Mouse (Mus musculus) CH12.LX (cell line): Measurements from ENCODE around the gene Pcx. TPM values are rescaled to one million over a fixed set of nuclear protein-coding genes. Genes with fewer than 3 reads are reported as not detected.

Source experiments
- DNase-seq: peaks from one replicate; pipeline ENCODE4 v3.0.0-alpha.2; 2013; ENCODE audit errors: extremely low read depth
- H3K27ac ChIP-seq: 2 replicates; pipeline ENCODE4 v1.5.1; 2012; ENCODE audit warnings: low read depth, mild to moderate bottlenecking, control low read depth, moderate library complexity; ENCODE audit not compliant: insufficient read depth
- H3K27me3 ChIP-seq: replicated peaks from 2 replicates; pipeline ENCODE3; 2012; ENCODE audit warnings: inconsistent platforms
- H3K36me3 ChIP-seq, 2 experiments: replicated peaks in 1 of 2; 2 replicates each; pipeline versions ENCODE3 to v1.6.1; 2012; ENCODE audit warnings: inconsistent platforms in 1 of 2, low read length in 1 of 2, mild to moderate bottlenecking in 1 of 2, mixed read lengths in 1 of 2, moderate library complexity in 1 of 2; ENCODE audit not compliant: control insufficient read depth in 1 of 2, insufficient read depth in 1 of 2
- H3K4me1 ChIP-seq, 2 experiments: 2 replicates each; pipeline ENCODE4 v1.6.1; 2012; ENCODE audit warnings: inconsistent platforms in 1 of 2, moderate library complexity in 1 of 2; ENCODE audit not compliant: insufficient read depth in 2 of 2, control insufficient read depth in 1 of 2
- H3K4me2 ChIP-seq: 2 replicates; pipeline ENCODE4 v1.6.1; 2012; ENCODE audit warnings: low read depth, mild to moderate bottlenecking, control low read depth; ENCODE audit not compliant: poor library complexity, insufficient read depth, severe bottlenecking
- H3K4me3 ChIP-seq, 3 experiments: fragments of 150-350 bp in 1 of 3; sonication (generic) in 1 of 3; replicated peaks in 1 of 3; 2 replicates each; pipeline versions ENCODE3 to v1.5.1; 2011 to 2012; ENCODE audit warnings: low read depth in 2 of 3, low read length in 2 of 3, mild to moderate bottlenecking in 2 of 3, moderate library complexity in 2 of 3, control low read depth in 1 of 3, improper control_type of control experiment in 1 of 3, inconsistent platforms in 1 of 3, mixed read lengths in 1 of 3; ENCODE audit not compliant: poor library complexity in 1 of 3
- H3K79me2 ChIP-seq: replicated peaks from 2 replicates; pipeline ENCODE4 v1.6.1; 2012; ENCODE audit warnings: mild to moderate bottlenecking, moderate library complexity; ENCODE audit not compliant: control insufficient read depth, poor library complexity, insufficient read depth, severe bottlenecking; ENCODE audit errors: extremely low read depth
- H3K9ac ChIP-seq: 2 replicates; pipeline ENCODE4 v1.6.1; 2012; ENCODE audit warnings: low read depth, mild to moderate bottlenecking, control low read depth, moderate library complexity; ENCODE audit not compliant: insufficient read depth
- H3K9me3 ChIP-seq: replicated peaks from 2 replicates; pipeline ENCODE3; 2012; ENCODE audit warnings: low read length, inconsistent platforms, mixed read lengths
- BHLHE40 ChIP-seq: IDR thresholded peaks from 2 replicates; pipeline ENCODE4 v1.6.1; 2011; ENCODE audit warnings: mild to moderate bottlenecking, low read depth, low read length, improper control_type of control experiment
- CHD1 ChIP-seq: IDR thresholded peaks from 2 replicates; pipeline ENCODE4 v1.6.1; 2012; ENCODE audit warnings: low read depth, low read length, improper control_type of control experiment, inconsistent platforms
- CTCF ChIP-seq, 2 experiments: IDR thresholded peaks in 1 of 2; conservative IDR thresholded peaks in 1 of 2; 2 replicates each; pipeline ENCODE4 v1.5.1; 2011 to 2012; ENCODE audit warnings: low read depth in 2 of 2, low read length in 2 of 2, improper control_type of control experiment in 1 of 2, inconsistent platforms in 1 of 2, mild to moderate bottlenecking in 1 of 2, moderate library complexity in 1 of 2
- E2F4 ChIP-seq: IDR thresholded peaks from 2 replicates; pipeline ENCODE4 v1.6.1; 2011; ENCODE audit warnings: low read depth, low read length, improper control_type of control experiment; ENCODE audit not compliant: insufficient replicate concordance
- ELF1 ChIP-seq: IDR thresholded peaks from 2 replicates; pipeline ENCODE4 v1.6.1; 2014; ENCODE audit warnings: low read depth, mild to moderate bottlenecking, inconsistent platforms, low read length, improper control_type of control experiment
- EP300 ChIP-seq: IDR thresholded peaks from 2 replicates; pipeline ENCODE4 v1.6.1; 2011; ENCODE audit warnings: low read length, improper control_type of control experiment
- ETS1 ChIP-seq: conservative IDR thresholded peaks from 2 replicates; pipeline ENCODE4 v1.6.1; 2012; ENCODE audit warnings: low read depth, mild to moderate bottlenecking, inconsistent platforms, low read length, improper control_type of control experiment, moderate library complexity
- GABPA ChIP-seq: IDR thresholded peaks from 2 replicates; pipeline ENCODE4 v1.6.1; 2012; ENCODE audit warnings: low read depth, low read length, improper control_type of control experiment, inconsistent platforms; ENCODE audit not compliant: insufficient replicate concordance
- HCFC1 ChIP-seq: IDR thresholded peaks from 2 replicates; pipeline ENCODE4 v1.6.1; 2012; ENCODE audit warnings: low read depth, mild to moderate bottlenecking, inconsistent platforms, low read length, improper control_type of control experiment
- JUN ChIP-seq: IDR thresholded peaks from 2 replicates; pipeline ENCODE4 v1.6.1; 2011; ENCODE audit warnings: low read depth, mild to moderate bottlenecking, low read length, improper control_type of control experiment, moderate library complexity; ENCODE audit not compliant: insufficient read depth
- JUND ChIP-seq: conservative IDR thresholded peaks from 2 replicates; pipeline ENCODE4 v1.6.1; 2011; ENCODE audit warnings: low read depth, low read length, improper control_type of control experiment
- MAZ ChIP-seq: IDR thresholded peaks from 2 replicates; pipeline ENCODE4 v1.6.1; 2012; ENCODE audit warnings: low read depth, mild to moderate bottlenecking, inconsistent platforms, low read length, improper control_type of control experiment, moderate library complexity
- MEF2A ChIP-seq: IDR thresholded peaks from 2 replicates; pipeline ENCODE4 v1.6.1; 2014; ENCODE audit warnings: low read depth, mild to moderate bottlenecking, inconsistent platforms, low read length, improper control_type of control experiment, borderline replicate concordance
- MXI1 ChIP-seq: IDR thresholded peaks from 2 replicates; pipeline ENCODE4 v1.6.1; 2011; ENCODE audit warnings: mild to moderate bottlenecking, low read depth, low read length, improper control_type of control experiment
- MYC ChIP-seq: IDR thresholded peaks from 2 replicates; pipeline ENCODE4 v1.6.1; 2011; ENCODE audit warnings: low read depth, mild to moderate bottlenecking, improper control_type of control experiment, low read length
- PAX5 ChIP-seq: IDR thresholded peaks from 2 replicates; pipeline ENCODE4 v1.6.1; 2012; ENCODE audit warnings: low read length, inconsistent platforms, mixed read lengths
- POLR2A ChIP-seq: IDR thresholded peaks from 2 replicates; pipeline ENCODE4 v1.6.1; 2011; ENCODE audit warnings: low read depth, mild to moderate bottlenecking, improper control_type of control experiment, low read length
- SIN3A ChIP-seq: IDR thresholded peaks from 2 replicates; pipeline ENCODE4 v1.6.1; 2012; ENCODE audit warnings: low read length, improper control_type of control experiment, inconsistent platforms
- SMC3 ChIP-seq: IDR thresholded peaks from 2 replicates; pipeline ENCODE4 v1.6.1; 2011; ENCODE audit warnings: low read depth, low read length, improper control_type of control experiment
- TBP ChIP-seq: conservative IDR thresholded peaks from 2 replicates; pipeline ENCODE4 v1.6.1; 2011; ENCODE audit warnings: low read depth, low read length, improper control_type of control experiment
- ZC3H11A ChIP-seq: IDR thresholded peaks from 2 replicates; pipeline ENCODE4 v1.6.1; 2012; ENCODE audit warnings: low read depth, mild to moderate bottlenecking, inconsistent platforms, low read length, improper control_type of control experiment
- ZMIZ1 ChIP-seq: IDR thresholded peaks from 2 replicates; pipeline ENCODE4 v1.6.1; 2012; ENCODE audit warnings: low read depth, mild to moderate bottlenecking, inconsistent platforms, low read length, improper control_type of control experiment
- ZNF384 ChIP-seq: IDR thresholded peaks from 2 replicates; pipeline ENCODE4 v1.6.1; 2012; ENCODE audit warnings: low read depth, low read length, improper control_type of control experiment, inconsistent platforms
- dilution Hi-C: fragments of 300-500 bp; cut with MboI; formaldehyde crosslinking; loops from 2 replicates; pipeline ENCODE4 v1.14.3; 2020; ENCODE audit warnings: low sequenced_read_pairs; ENCODE audit not compliant: extremely low pct_unique_long_range_greater_than_20kb, extremely low pct_ligation_motif_present
- in situ Hi-C: fragments of 300-500 bp; cut with MboI; formaldehyde crosslinking; loops from 3 replicates; pipeline ENCODE4 v1.14.3; 2019; ENCODE audit warnings: low sequenced_read_pairs, low pct_ligation_motif_present, low pct_unique_long_range_greater_than_20kb, mixed read lengths
- polyA plus RNA-seq: library from polyadenylated mRNA; unstranded; fragments of >175 nt; gene quantifications from 2 replicates; pipeline ENCODE4 v1.2.1, GENCODE M21; 2012; ENCODE audit warnings: low read depth; ENCODE audit not compliant: insufficient read length
- total RNA-seq, 2 experiments: library from RNA; depleted of rRNA; stranded (reverse); fragments of 300-350 nt in 1 of 2; fragments of >200 nt in 1 of 2; gene quantifications; 2 replicates each; pipeline ENCODE4 v1.2.3; 2012 to 2014

The Pcx gene
- total and polyA plus RNA-seq, 3 experiments, result 7.7 to 14.2 (median 10.7) TPM

DNA sequence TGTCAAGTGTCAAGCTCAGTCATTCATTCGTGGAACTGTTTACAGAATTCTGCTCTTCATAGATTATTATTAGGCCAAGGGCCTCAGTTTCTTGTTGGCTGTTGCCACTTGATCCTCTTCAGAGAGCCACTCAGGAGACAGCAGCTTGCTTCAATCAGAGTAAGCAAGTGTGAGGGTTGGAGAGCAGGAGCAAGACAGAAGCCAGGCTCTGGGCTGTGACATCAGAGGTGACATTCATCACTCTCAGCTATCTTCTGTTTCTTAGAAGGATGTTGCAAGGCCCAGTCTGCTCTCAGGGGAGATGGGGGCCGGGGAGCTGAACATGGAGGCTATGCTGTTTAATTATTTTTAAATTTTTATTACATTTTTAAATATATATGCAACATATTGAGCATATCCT, 7.6 kb upstream of the Pcx start:
- H3K4me1 ChIP-seq, result peaks cover 0 to 12% of the 10 kb centered on the region in 2 experiments; a peak in 2 of 4 replicates
- H3K9ac ChIP-seq, result no peak overlapping the region
- DNase-seq, result no peak
- H3K27me3 ChIP-seq, result peaks cover 2% of the 10 kb centered on the region
- H3K4me2 ChIP-seq, result no peak overlapping the region
- no peak overlapping the region for H3K27ac ChIP-seq
- H3K79me2 ChIP-seq, result no peaks in the 10 kb centered on the region
- H3K36me3 ChIP-seq, result no peaks in the 10 kb centered on the region
- in situ Hi-C loops (no loop called here), dilution Hi-C loops (no loop called here)
- H3K4me3 ChIP-seq, result no peak overlapping the region
- H3K9me3 ChIP-seq, result no peaks in the 10 kb centered on the region
- TF ChIP-seq JUN, result no peak
- no peak for TF ChIP-seq HCFC1
- TF ChIP-seq PAX5, result no peak
- TF ChIP-seq MYC, result no peak
- TF ChIP-seq SMC3, result no peak
- no peak for TF ChIP-seq TBP
- no peak for TF ChIP-seq BHLHE40
- no peak for TF ChIP-seq CTCF (conservative IDR thresholded peaks at IDR 0.05 in 1 of 2, IDR thresholded peaks at IDR 0.05 in 1 of 2; ENCODE audit: low read depth in 2 of 2, low read length in 2 of 2)
- no peak for TF ChIP-seq E2F4
- no peak for TF ChIP-seq MEF2A
- TF ChIP-seq MXI1, result no peak
- TF ChIP-seq GABPA, result no peak
- no peak for TF ChIP-seq CHD1
- no peak for TF ChIP-seq EP300

DNA sequence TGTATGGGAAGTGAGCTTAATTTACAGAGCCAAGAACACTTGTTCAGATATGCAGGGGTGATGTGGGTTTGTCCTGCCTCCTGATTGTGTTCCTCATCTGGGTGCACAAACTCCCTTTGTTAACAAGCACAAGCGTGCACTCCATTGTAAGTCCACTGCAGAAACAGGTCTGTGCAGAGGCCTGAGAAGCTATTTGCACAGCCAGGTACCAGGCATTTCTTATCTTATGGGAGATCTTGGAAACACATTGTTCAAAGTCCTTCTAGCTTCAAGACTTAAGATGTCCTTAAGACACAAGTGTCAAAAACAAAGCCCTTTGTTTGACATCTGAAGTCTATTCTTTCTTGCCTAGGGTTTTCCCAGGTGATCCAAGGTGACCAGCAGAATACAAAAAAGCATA, 5.4 kb upstream of the Pcx start:
- H3K27me3 ChIP-seq, result peaks cover 2% of the 10 kb centered on the region
- no peaks in the 10 kb centered on the region for H3K9me3 ChIP-seq
- no peaks in the 10 kb centered on the region for H3K79me2 ChIP-seq
- dilution Hi-C loops (no loop called here), in situ Hi-C loops (no loop called here)
- TF ChIP-seq HCFC1, result no peak
- TF ChIP-seq MYC, result no peak
- TF ChIP-seq EP300, result no peak
- TF ChIP-seq ETS1, result no peak
- TF ChIP-seq BHLHE40, result no peak
- TF ChIP-seq JUND, result no peak
- no peak for TF ChIP-seq PAX5
- no peak for TF ChIP-seq CTCF (conservative IDR thresholded peaks at IDR 0.05 in 1 of 2, IDR thresholded peaks at IDR 0.05 in 1 of 2; ENCODE audit: low read depth in 2 of 2, low read length in 2 of 2)
- TF ChIP-seq POLR2A, result no peak
- no peak for TF ChIP-seq SIN3A
- TF ChIP-seq TBP, result no peak
- no peak for TF ChIP-seq ELF1
- TF ChIP-seq ZMIZ1, result no peak
- TF ChIP-seq ZNF384, result no peak
- TF ChIP-seq MAZ, result no peak
- no peak for TF ChIP-seq ZC3H11A
- peaks cover 0 to 20% of the 10 kb centered on the region in 2 experiments; a peak in 2 of 4 replicates for H3K4me1 ChIP-seq
- H3K4me3 ChIP-seq, result no peak overlapping the region
- no peak overlapping the region for H3K9ac ChIP-seq
- no peak overlapping the region for H3K4me2 ChIP-seq
- no peak overlapping the region for H3K27ac ChIP-seq
- no peak for DNase-seq
- no peaks in the 10 kb centered on the region for H3K36me3 ChIP-seq
